Mouse (Mus musculus): ENCODE data around the gene Cyb5r3.
"Not testable (repeated sequence)": the region's sequence is repeated elsewhere in the genome, so short reads cannot be mapped to it uniquely, and the experiment has no call there.

The Cyb5r3 gene

DNA sequence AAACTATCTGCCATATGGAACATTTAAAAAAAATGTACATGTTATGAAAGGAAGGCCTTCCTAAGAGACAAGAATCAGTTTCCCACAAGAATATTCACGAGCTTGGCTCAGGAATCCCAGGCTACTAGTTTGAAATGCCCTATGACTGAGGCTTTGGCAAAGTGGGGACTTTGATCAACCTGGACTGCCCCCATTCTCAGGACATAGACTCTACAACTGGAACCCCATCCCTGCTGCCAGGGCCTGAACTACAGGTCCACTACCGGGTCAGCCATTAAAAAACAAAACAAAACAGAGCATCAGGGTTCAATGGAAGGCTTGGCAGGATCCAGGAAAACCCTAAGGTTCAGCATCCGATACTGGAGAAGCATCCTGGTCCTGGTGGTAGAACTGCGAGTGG is 21.7 kb downstream of the Cyb5r3 start:
- no peak for DNase-seq (ENCODE audit: low read depth, low spot score)

DNA sequence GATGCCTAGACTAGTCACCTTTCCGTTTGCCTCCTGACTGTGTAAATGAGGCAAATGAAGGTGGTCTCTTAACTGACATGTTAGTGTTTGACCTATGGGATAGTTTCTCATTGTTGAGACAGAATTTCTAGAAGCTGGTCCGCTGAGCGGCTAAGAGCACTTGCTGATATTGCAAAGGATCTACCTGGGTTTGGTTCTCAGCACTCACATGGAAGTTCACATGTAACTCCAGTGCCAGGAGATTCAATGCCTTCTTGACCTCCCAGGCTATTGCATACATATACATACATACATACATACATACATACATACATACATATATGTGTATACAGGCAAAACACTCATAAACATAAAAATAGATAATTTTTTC is 22.3 kb downstream of the Cyb5r3 start:
- DNase-seq (ENCODE audit: low read depth, low spot score) = no peak

DNA sequence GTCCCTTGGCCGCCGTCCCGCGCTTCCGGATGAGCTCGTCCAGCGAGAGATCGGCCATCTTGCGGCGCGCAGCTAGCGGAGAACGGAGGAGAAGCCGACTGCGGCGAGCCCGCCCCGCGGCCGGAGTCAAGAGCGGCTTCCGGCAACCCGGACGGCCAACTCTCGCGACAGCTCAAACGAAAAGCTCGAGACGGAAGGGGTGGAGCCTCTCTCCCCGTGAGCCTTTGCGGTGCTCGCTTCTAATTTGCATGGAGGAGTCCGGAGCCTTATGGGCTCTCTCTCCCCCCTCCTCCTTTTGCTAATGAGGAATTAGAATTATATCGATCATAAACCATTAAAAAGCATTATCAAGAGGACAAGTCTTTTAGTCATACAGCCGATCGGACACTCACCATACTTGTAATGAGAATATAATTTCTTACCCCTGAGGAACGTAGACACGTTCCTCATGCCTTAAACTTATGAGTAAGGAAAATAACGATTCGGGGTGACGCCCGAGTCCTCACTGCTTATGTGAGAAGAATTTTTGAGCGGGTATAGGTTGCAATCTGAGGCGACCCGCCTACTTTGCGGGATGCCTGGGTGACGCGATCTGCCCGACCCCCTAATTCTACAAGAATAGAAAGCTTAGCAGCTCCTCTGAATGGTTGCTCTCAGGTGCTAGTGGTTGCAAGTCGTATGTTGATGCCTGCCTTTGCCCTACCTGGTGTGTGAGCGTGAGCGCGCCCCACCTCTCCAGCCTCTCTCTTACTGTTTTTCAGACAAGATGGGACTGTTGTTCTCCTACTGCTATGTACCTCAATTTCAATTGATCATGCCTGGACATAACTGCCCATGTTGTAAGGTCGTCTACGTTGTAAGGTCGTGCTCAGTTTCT is 23.0 kb downstream of the Cyb5r3 start, which contains the start of gene Poldip3:
Gene Poldip3 (minus strand): TSS at position 189 of the 877 bp plus-strand sequence.
- DNase-seq (ENCODE audit: low read depth, low spot score) = peak; percentile 99

DNA sequence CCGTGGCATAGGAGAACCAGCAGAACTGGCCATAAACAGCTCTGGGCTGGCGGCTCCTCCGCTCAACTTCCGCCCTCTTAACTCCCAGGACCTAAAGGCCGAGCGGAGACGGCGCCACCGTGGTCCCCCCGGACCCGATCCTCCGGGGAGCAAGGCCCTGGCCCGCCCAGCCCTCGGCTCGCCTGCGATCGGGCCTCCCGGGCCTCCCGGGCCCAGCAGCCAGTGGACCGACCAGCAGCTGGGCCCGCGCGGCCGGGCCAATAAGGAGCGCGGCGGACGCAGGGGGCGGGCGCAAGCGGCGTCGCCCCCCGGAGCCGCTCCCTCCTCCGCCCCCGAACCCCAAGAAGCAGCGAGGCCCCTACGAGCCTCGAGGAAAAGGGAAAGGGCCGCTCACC is 23.6 kb downstream of the Cyb5r3 start:
- no peak for DNase-seq (ENCODE audit: low read depth, low spot score)

DNA sequence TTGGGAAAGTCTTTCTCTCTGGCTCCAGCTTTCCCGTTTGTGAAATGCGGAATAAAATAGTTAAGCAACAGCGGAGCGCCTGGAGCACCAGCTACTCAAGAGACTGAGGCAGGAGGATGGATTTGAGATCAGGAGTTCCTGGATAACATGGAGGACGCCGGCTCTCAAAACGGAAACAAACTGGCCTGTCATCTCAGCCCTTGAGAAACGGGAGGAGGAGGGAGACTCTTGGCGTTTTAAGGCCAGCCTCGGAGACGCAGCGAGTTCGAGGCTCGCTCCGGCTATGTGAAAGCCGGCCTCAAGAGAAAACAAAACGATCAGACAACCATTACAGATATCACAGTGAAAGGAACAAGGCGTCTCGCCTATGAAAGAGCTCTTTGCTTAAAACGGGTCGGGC is 24.0 kb downstream of the Cyb5r3 start:
- no peak for DNase-seq (ENCODE audit: low read depth, low spot score)

DNA sequence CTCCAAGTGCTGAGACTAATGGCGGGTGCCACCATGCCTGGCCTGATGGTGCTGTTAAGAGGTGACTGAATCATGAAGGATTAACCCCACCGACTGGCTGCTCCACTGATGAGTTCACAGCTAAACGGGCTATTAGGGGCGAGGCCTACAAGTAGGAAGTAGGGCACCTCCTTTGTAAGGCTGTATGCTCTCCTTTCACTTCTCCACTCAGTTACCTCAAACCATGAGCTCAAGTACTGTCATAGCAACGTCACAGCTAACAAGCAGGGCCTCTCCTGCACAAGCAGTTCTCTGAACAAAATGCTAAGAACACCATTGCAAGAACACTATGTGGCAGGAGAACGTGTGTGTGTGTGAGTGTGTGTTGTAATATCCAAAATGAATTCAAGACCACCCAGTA is 26.9 kb downstream of the Cyb5r3 start:
- DNase-seq (ENCODE audit: low read depth, low spot score) = no peak

DNA sequence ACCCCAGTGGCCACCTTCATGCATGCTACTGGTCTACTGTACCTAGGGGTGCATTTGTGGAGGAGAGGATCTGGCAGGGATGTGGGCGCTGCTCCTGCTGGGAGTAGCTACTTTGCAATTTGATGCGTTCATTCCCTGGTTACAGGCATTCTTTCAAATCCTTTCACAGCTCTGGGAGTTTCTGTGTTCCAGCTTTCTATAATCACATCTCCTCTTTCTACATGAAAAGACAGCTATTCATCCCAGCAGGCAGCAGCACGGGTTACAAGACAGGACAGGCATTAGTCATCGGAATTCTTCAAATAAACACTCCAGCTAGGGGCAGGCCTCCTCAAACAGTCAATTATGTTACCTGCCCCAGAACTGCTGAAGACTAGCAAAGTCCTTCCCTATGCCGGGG is 29.5 kb downstream of the Cyb5r3 start:
- DNase-seq (ENCODE audit: low read depth, low spot score) = no peak

DNA sequence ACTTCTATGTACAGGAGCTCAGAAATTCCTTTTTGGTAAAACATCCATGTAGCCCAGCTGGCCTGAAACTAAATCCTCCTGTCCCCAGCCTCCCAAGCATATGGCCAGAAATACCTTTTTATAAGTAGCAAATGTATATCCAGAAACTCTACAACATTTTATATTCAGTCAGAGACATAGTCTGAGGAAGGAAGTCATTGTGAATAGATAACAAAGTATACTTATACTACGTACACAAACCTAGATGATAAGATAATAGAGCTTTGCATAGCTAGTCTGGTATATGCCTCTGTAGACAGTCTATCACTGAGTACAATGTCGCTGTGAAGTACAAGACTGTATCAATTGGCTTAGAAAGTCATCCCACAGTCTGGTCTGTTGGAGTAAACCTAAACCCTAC is 36.7 kb downstream of the Cyb5r3 start:
- no peak for DNase-seq (ENCODE audit: low read depth, low spot score)

DNA sequence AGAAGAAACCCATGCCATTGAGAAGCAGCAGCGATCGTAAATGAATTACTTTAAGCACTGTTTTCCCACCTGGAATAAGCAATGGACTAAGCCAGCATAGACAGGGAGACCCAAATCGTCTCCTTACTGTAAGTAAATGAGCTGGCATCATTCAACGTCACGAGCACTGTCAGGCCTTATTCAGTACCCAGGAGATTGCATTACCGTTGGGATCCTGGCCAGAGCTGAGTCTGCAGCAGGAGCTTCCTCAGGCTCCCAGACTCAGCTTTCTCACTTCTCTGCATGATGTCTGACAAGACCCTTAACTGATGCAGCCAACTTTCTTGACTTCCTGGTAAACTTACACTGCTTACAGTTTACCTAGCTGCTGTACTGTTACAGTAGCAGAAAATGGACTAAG is 37.7 kb downstream of the Cyb5r3 start:
- no peak for DNase-seq (ENCODE audit: low read depth, low spot score)

DNA sequence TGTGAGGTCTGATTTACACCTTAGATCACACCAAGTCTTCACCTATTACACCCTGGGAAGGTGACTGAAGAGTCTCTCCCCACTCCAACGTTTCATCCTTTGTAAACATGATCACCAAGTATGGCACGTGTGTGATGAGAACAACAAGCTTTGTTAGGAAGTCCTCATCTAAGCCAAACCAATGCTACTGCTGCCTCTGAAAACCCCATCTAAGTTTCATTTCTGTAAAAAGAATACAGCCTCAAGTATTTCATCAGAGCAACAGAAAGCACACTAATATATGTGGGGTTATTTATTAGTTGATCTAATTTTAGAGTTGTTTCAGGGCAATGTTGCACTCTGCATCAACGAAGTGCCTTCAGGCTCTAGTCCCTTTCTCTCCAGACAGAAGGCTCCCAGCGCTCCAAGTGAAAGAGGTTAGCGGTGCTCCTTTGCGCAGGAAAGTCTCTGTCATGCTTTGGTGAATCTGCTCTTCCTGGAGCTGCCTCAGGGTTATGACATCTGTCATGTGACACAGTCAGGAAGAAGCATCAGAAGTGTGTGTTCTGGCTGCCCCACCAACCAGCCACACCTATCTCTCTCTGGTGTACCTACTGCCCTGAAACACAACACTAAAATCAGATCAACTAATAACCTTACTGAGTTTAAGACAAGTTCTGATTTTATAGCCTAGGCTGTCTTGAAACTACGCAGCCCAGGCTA is 42.7 kb downstream of the Cyb5r3 start:
- no peak for DNase-seq (ENCODE audit: low read depth, low spot score)

DNA sequence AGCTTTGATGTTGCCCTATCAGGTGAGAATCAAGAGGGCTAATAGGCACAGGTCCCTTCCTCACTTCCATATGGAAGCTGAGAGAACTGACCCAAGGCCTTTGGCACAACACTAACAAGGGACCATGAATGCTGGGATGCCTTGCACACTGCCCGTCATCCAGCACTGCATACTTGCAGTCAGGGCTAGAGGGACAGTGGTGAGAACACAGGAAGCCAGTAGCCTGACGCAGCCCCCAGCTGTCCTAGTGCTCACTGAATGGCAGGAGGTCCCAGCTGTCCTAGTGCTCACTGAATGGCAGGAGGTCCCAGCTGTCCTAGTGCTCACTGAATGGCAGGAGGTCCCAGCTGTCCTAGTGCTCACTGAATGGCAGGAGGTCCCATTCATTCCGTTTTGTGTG is 45.4 kb downstream of the Cyb5r3 start:
- DNase-seq (ENCODE audit: low read depth, low spot score) = not testable (repeated sequence)

DNA sequence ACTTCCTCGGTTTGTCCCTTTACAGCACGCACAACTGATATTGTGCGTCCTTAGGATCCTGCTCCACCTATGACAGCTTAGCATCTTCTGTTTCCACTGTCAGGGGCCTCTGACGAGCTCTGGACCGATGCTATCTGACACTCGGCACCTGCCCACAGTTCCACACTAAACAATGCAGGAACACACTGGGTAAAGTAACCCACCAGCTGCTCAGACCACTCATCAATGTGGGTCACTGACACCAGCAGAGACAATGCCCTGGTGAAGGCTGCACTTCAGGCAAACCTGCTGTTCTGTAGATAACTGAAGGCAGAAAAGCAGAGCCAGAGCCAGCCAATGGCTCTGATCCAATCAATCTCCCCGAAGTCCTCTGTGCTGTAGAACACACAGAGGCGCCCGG is 45.8 kb downstream of the Cyb5r3 start:
- no peak for DNase-seq (ENCODE audit: low read depth, low spot score)

DNA sequence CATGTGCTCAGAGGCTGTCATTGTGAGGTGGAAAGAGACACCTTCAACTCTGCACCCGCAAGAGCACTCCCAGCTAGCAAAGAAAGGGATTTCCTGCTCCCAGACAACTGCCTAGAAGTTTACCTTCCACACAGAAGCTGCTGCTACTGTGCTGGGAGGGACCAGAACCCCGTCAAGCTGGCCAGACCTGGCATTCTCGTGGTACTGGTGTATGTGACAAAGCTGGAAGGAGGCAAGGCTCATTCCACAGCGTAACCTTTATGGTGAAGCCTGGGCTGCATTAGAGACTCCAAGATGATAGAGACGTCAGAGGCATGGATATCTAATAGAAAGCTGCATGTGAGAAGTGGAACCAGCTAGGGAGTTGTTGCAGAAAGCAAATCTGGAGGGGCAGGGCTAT is 47.8 kb downstream of the Cyb5r3 start:
- DNase-seq (ENCODE audit: low read depth, low spot score) = no peak

DNA sequence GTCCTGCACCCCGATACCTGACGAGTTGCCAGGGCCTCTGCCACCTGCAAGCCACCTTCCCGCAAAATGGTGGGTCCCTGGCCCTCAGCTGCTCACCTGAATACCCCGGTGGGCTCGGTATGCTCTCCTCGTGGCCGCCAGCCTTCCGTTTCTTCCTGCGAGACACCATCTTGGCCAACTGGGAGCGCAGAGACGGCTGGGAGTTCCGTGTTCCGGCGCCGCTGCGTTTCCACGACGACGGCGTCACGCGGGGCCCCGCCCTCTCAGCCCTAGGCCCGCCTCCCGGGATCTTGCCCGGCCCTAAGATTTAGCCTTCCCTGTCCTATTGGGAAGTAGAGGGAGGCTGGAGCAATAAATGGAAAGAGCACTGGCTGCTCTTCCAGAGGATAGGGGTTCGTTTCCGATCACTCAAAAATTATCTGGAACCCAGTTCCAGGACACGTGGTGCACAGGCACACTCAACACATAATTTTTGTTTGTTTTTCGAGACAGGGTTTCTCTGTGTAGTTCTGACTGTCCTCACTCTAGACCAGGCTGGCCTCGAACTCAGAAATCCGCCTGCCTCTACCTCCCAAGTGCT is 49.7 kb downstream of the Cyb5r3 start, which contains the start of gene Rrp7a:
Gene Rrp7a (minus strand): TSS at position 236 of the 580 bp plus-strand sequence.
- peak; percentile 88 for DNase-seq (ENCODE audit: low read depth, low spot score)

DNA sequence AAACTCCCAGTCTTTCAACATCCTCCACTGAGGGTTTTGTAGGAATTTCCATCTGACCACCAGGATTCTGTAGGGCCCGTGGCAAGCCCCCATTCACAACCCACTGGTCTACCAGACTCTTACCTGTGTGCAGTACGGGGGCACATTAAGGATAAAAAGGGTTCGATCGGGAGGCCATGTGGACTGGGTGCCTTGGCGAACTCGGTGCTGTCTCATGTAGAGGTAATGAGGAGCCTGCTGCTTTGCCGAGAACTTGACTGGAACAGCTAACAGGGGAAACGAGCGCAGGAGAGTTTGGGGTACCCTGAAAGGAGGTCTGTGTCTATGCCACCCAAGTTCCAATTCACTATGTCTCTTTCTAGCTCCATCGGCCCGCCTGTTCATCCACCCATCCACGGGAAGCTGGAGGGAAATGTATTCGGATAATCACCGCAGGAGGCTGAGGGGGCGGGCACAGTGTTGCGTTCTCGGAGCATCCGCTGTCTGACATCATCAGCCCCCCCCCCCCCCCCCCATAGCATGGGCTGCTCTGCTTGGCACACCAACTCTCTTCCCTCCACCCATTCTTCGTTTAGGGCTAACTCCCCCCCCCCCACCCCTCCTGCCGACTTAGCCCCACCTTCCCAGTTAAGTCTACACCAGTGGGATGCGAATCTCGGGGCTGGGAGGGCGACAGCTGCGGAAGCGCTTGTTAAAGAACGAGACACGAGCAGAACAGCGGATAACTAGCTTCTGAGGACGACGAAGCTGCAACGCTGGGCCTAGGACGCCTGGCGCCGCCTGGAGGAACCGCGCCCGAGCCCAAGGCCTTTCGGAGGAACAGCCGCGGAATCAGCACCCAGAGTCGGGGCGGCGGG is 50.5 kb downstream of the Cyb5r3 start:
- peak; percentile 80 for DNase-seq (ENCODE audit: low read depth, low spot score)

DNA sequence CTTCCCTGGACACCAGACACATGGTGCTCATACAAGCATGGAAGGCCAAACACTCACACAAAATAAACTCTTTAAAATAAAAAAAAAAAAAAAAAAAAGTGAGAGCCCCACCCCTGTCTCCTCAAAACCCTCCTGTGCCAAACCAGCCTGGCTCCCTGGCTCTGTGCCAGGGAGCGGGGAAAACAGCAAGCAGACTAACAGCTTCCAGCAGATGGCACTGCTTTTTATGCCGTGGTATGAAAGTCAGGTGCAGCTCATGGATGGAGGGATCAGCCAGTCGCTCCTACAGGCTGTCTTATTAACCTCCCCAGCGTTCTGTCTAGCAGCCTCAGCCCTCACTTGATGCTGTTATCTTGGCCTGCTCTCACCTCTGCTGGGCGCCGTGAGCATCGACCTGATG is 54.0 kb downstream of the Cyb5r3 start:
- DNase-seq (ENCODE audit: low read depth, low spot score) = peak; percentile 35

DNA sequence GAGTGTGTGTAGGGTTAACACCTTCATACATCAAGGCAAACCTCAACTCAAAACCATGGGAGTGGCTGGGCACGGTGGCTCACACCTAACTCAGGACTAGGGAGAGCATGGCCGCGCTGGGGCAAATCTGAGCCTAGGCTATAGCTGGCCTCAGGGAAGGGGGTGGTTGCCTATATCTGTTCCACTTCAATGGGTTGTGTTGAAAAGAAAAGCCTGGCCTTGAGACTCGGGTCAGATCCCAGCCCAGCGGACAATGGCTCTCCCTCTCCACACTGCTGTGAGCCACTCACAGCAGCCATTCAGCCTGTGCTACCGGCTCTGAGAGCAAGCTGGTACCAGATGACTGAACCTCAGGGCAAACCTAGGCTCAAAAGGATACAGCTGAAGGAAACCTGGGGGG is 57.3 kb downstream of the Cyb5r3 start:
- DNase-seq (ENCODE audit: low read depth, low spot score) = no peak

DNA sequence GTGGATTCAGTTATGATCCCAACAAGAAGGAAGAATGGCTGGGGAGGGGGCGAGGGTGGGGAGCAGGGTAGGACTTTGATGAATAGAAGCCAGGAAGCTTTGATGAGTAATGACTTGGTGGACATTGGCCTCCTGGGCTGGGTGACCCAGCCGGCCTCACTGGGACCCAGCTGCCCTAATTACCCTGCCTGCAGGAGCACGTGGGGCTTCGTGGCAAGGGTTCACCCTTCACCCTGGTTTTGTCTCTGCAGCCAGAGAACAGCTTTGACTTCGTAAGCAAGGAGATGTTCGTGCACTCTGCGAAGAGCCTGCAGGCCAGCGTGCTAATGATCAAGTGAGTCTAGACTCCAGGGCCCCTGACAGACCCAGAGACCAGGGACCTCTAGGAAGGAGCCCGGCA is 58.3 kb downstream of the Cyb5r3 start:
- DNase-seq (ENCODE audit: low read depth, low spot score) = no peak

DNA sequence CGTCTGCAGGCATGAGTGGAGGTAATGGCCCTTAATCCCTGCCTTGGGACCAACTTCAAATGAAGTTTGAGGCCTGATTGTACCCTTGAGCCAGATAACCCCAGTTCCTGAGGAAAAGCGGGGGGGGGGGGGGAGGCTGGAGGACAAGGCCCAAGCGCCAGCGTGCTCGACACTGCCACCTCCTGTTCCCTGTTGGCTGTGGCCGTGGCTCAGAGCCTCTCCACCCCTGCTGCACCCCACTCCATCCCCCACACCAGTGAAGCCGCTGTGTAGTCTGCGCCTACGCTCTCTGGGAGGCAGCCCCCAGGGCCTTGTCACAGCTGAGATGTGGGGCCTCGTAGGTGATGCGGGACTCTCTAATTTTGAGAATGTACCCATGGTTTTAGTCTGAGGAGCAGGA is 59.5 kb downstream of the Cyb5r3 start:
- peak; percentile 73 for DNase-seq (ENCODE audit: low read depth, low spot score)

DNA sequence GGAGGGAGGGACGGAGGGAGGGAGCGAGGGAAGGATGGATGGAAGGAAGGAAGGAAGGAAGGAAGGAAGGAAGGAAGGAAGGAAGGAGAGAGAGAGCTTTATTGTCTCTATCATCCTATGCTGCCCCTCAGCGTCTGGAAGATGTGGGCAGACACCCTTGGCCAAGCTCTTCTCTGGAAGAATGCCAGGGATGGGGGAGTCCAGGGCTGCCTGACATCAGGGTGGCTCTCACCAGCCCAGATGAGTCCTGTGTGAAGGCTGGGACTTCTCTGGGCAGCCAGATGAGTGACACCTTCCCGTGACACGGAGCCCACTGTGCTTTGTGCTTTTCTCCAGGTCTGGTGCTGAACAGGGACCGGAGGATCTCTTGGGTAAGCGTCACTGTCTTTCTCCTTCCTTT is 60.5 kb downstream of the Cyb5r3 start:
- DNase-seq (ENCODE audit: low read depth, low spot score) = no peak

DNA sequence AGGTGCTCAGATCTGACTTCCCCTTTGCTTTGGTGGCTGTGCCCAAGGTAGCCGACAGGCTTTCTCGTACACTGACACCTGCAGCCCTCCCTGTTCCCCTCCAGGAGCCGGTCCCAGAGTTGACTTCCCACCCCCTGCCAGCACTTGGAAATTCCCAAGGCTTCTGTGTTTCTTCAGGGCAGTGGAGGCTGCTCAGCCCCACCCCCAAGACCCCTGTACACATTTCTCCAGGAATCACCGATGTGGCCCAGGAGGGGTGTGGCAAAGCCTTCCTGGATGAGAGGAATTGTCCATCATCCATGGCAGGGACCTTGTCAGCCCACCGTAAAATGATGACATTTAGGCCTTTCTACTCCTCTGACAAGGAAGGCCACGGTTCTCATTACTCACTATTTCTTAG is 61.1 kb downstream of the Cyb5r3 start:
- DNase-seq (ENCODE audit: low read depth, low spot score) = no peak

DNA sequence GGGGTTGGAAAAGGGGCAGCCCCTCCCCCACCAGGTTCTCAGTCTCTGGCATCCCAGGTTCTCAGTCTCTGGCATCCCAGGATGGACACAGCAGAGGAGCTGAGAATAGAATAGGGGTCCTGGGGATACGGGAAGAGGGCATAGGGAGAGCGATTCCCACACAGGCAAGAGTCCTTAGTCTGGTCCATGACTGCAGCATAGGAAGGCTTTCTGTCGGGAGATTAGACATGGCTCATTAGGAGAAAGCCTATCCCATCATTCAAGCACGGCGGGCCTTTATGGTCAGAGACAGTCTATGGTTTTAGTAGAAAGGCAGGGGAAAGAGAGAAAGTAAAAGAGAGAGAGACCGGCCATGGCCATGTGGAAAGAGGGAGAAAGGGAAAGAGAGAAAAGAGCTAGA is 64.6 kb downstream of the Cyb5r3 start:
- no peak for DNase-seq (ENCODE audit: low read depth, low spot score)
